Mouse (Mus musculus) heart, embryonic 15.5 days (tissue): ENCODE results near the gene Fubp3. TPM values are rescaled to one million over a fixed set of nuclear protein-coding genes. Genes with fewer than 3 reads are reported as not detected.
A peak's percentile ranks its signal among the peaks of the same experiment; 100 is the strongest.

ENCODE experiments used
- ATAC-seq: fragments of 200-750 bp; cut with Nextera tagmentation; replicated peaks from 2 replicates; pipeline ENCODE4 v1.8.0; 2017; ENCODE audit warnings: low read depth, moderate TSS enrichment; ENCODE audit not compliant: insufficient number of reproducible peaks, insufficient read depth, low FRiP score
- H3K27ac ChIP-seq: fragments of 300-500 bp; sonication (generic); 2 replicates; pipeline ENCODE4 v1.5.1; 2015; ENCODE audit warnings: mild to moderate bottlenecking, inconsistent platforms
- H3K27me3 ChIP-seq: fragments of 300-500 bp; sonication (generic); 2 replicates; pipeline ENCODE4 v1.6.1; 2015; ENCODE audit warnings: inconsistent platforms
- H3K36me3 ChIP-seq: fragments of 300-500 bp; sonication (generic); 2 replicates; pipeline ENCODE4 v1.6.1; 2015; ENCODE audit warnings: mild to moderate bottlenecking, inconsistent platforms
- H3K4me1 ChIP-seq: fragments of 300-500 bp; sonication (generic); replicated peaks from 2 replicates; pipeline ENCODE4 v1.6.1; 2015; ENCODE audit warnings: inconsistent platforms
- H3K4me2 ChIP-seq: fragments of 300-500 bp; sonication (generic); 2 replicates; pipeline ENCODE4 v1.6.1; 2015; ENCODE audit warnings: inconsistent platforms, mild to moderate bottlenecking, moderate library complexity
- H3K4me3 ChIP-seq: fragments of 300-500 bp; sonication (generic); 2 replicates; pipeline ENCODE4 v1.5.1; 2015; ENCODE audit warnings: mild to moderate bottlenecking, inconsistent platforms
- H3K9ac ChIP-seq: fragments of 300-500 bp; sonication (generic); 2 replicates; pipeline ENCODE4 v1.6.1; 2015; ENCODE audit warnings: mild to moderate bottlenecking, inconsistent platforms
- H3K9me3 ChIP-seq: fragments of 300-500 bp; sonication (generic); replicated peaks from 2 replicates; pipeline ENCODE4 v1.6.1; 2016; ENCODE audit warnings: inconsistent platforms
- WGBS: fragments of 180-500 bp; shearing (Covaris S2); methylation state at CpG from one replicate; pipeline ENCODE4 v1.1.7; 2015; ENCODE audit warnings: mixed read lengths; 5-methylcytosine and 5-hydroxymethylcytosine counted together
- microRNA-seq: library from miRNA; unstranded; fragments of <30 nt; microRNA quantifications from one replicate; pipeline ENCODE4, GENCODE M21; 2016
- polyA plus RNA-seq: library from polyadenylated mRNA; unstranded; fragments of >200 nt; fragmentation: Nextera tagmentation; extraction: Ambion mirVana; gene quantifications from 2 replicates; pipeline ENCODE4 v1.2.1, GENCODE M21; 2015

The Fubp3 gene
- polyA plus RNA-seq, 1 experiment from 2014 or later = 43.1 TPM

DNA sequence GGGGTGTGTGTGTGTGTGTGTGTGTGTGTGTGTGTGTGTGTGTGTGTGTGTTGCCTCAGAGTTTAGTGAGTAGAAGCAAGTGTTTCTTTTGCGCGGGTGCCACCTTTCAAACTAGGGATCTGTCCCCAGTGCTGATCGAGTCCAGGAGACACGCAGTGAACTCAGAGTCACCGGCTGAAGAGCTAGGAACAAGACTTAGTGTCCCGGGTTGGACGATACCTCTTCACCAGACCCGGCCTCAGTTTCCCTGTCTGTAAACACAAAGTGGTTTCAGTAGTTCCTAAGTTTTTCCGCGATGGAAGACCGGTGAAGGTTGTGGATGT is 69.0 kb downstream of the Fubp3 start:
- 1% methylated on average over 11 of the region's 11 CpGs for WGBS
- Histone ChIP-seq H3K4me3 (no peak overlapping the region; the same call in 1 of the 2 replicates), H3K9me3 (no peaks in the 10 kb centered on the region)

DNA sequence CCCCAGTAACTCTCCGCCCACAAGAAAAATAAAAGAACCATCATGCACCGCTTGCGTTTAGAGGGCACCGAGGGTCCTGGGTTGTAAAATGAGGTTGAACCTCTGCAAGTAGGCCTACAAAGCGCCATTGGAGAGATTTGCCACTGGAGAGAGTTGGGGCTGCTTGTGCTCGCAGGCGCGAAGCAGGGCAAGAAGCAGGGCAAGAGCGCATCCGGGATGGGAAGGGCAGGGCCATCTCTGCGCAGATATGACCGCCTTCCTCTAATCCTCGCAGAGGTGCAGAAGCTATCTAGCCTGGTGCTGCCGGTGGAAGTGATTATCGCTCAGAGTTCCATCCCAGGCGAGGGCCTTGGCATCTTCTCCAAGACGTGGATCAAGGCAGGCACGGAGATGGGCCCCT is 69.5 kb downstream of the Fubp3 start:
- 3% methylated on average over 18 of the region's 18 CpGs for WGBS
- Histone ChIP-seq H3K27ac (no peak overlapping the region), H3K36me3 (no peaks in the 10 kb centered on the region), H3K4me3 (no peak overlapping the region), H3K4me1 (peaks cover 31% of the 10 kb centered on the region), H3K9me3 (no peaks in the 10 kb centered on the region), H3K4me2 (no peak overlapping the region), H3K9ac (no peak overlapping the region), H3K27me3 (peaks cover 99% of the 10 kb centered on the region)
- no peak for ATAC-seq

More for the DNA sequence above, 69.0 kb downstream of the Fubp3 start:
- Histone ChIP-seq H3K4me2 (no peak overlapping the region), H3K27ac (no peak overlapping the region), H3K36me3 (no peaks in the 10 kb centered on the region), H3K4me1 (peaks cover 35% of the 10 kb centered on the region), H3K9ac (no peak overlapping the region), H3K27me3 (peaks cover 99% of the 10 kb centered on the region)
- no peak for ATAC-seq

- Histone ChIP-seq H3K9ac (peak overlapping the region; percentile 51), H3K27ac (no peak overlapping the region), H3K9me3 (no peaks in the 10 kb centered on the region), H3K4me3 (peak overlapping the region; percentile 59), H3K27me3 (peaks cover 94% of the 10 kb centered on the region), H3K4me1 (peaks cover 13% of the 10 kb centered on the region), H3K4me2 (peak overlapping the region; percentile 100), H3K36me3 (no peaks in the 10 kb centered on the region)
- ATAC-seq = 0 out of 2 replicates have a peak, but pooled peaks have one; percentile 8
- WGBS = under 1% methylated on average over 94 of the region's 109 CpGs
These were observed 81.8 kb downstream of the Fubp3 start for GRCm38 (mm10) chr2:31653971-31654853.

GRCm38 (mm10) chr2:31654854-31655559 is 82.6 kb downstream of the Fubp3 start:
- no peak overlapping the region for H3K9ac ChIP-seq
- 4% methylated on average over 22 of the region's 22 CpGs for WGBS
- peak overlapping the region; percentile 59 for H3K4me3 ChIP-seq

DNA sequence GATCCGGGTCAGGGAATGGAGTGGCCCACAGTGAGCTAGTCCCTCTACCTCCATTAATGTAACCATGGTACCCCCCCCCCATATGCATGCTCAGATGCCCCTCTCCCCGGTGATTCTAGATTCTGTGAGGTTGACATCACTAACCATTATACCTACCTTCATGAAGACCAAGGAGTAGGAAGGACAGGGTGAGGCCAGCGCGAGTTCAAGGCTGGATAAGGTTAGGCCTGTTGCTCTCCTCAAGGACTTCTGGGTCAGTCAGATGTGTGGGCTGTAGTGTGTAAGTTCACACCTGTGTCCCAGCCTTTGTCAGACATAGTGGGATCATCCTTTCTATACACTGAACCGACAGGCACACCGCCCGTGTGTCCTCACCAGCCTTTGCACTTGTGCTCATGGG is 83.9 kb downstream of the Fubp3 start:
- no peak overlapping the region for H3K9ac ChIP-seq
- no peak overlapping the region for H3K4me2 ChIP-seq
- H3K4me3 ChIP-seq = no peak overlapping the region
- peaks cover 13% of the 10 kb centered on the region for H3K4me1 ChIP-seq
- no peaks in the 10 kb centered on the region for H3K36me3 ChIP-seq
- no peaks in the 10 kb centered on the region for H3K9me3 ChIP-seq
- WGBS = 80% methylated on average over 7 of the region's 7 CpGs
- no peak overlapping the region for H3K27ac ChIP-seq
- no peak for ATAC-seq
- peaks cover 81% of the 10 kb centered on the region for H3K27me3 ChIP-seq

More at GRCm38 (mm10) chr2:31654854-31655559, 82.6 kb downstream of the Fubp3 start:
- Histone ChIP-seq H3K4me2 (peak overlapping the region; percentile 100), H3K4me1 (peaks cover 13% of the 10 kb centered on the region), H3K27me3 (peaks cover 90% of the 10 kb centered on the region), H3K9me3 (no peaks in the 10 kb centered on the region), H3K36me3 (no peaks in the 10 kb centered on the region), H3K27ac (no peak overlapping the region)
- no peak for ATAC-seq

- WGBS = 58% methylated on average over 8 of the region's 8 CpGs
- no peaks in the 10 kb centered on the region for H3K36me3 ChIP-seq
- no peaks in the 10 kb centered on the region for H3K9me3 ChIP-seq
- H3K27me3 ChIP-seq = peaks cover 37% of the 10 kb centered on the region
- no peak overlapping the region for H3K9ac ChIP-seq
- no peak for ATAC-seq
- H3K4me3 ChIP-seq = no peak overlapping the region
- H3K27ac ChIP-seq = no peak overlapping the region
- no peaks in the 10 kb centered on the region for H3K4me1 ChIP-seq
- no peak overlapping the region for H3K4me2 ChIP-seq
These were observed 90.7 kb downstream of the Fubp3 start for GRCm38 (mm10) chr2:31662939-31663803.

- Histone ChIP-seq H3K9me3 (no peaks in the 10 kb centered on the region), H3K4me1 (no peaks in the 10 kb centered on the region), H3K4me2 (no peak overlapping the region), H3K4me3 (no peak overlapping the region), H3K27me3 (peaks cover 31% of the 10 kb centered on the region), H3K9ac (no peak overlapping the region), H3K36me3 (no peaks in the 10 kb centered on the region), H3K27ac (no peak overlapping the region)
- WGBS = 91% methylated on average over 1 of the region's 1 CpGs
- ATAC-seq = no peak
These were observed 91.3 kb downstream of the Fubp3 start for GRCm38 (mm10) chr2:31663804-31664180.

Small RNAs within 50 kb of the gene (microRNA-seq; reads per million reads assigned to microRNA genes)
- gene Mir6998 = 1.9 reads per million

Other genes with a start within 250 kb of the Fubp3 start
- gene Ass1, start 102.4 kb upstream of the Fubp3 start, polyA plus RNA-seq = 7.7 and 15.5 TPM in 2 replicates
- gene Prdm12, start 67.4 kb downstream of the Fubp3 start, polyA plus RNA-seq = 0.27 TPM in 1 of 2 replicates, not detected in the other
- gene Exosc2, start 98.1 kb downstream of the Fubp3 start, polyA plus RNA-seq = 30.2 and 40.0 TPM in 2 replicates
- 21.9 and 30.4 TPM in 2 replicates for gene Abl1, start 115.7 kb downstream of the Fubp3 start, polyA plus RNA-seq
- 0.04 and 0.18 TPM in 2 replicates for gene Qrfp, start 237.9 kb downstream of the Fubp3 start, polyA plus RNA-seq